Mouse (Mus musculus) layer of hippocampus, adult 2 months (tissue): ENCODE measurements at regions not wholly inside any gene's neighbourhood (a gene's known extent, or its start where the extent isn't known, plus 50 kb on each side); places are given as distances from the start of the nearest gene placed in this dataset.
A peak's percentile ranks its signal among the peaks of the same experiment; 100 is the strongest.
"Not testable (repeated sequence)": the region's sequence is repeated elsewhere in the genome, so short reads cannot be mapped to it uniquely, and the experiment has no call there.

Experiments
- DNase-seq, 2 experiments: peaks; one replicate each; pipeline ENCODE4 v3.0.0; 2022; ENCODE audit warnings: low spot score in 2 of 2
- H3K27ac ChIP-seq: fragments of 200-600 bp; 2 replicates; pipeline ENCODE4 v1.8.1; 2022
- H3K4me3 ChIP-seq: fragments of 200-600 bp; 2 replicates; pipeline ENCODE4 v1.8.1; 2022; ENCODE audit warnings: mild to moderate bottlenecking
- CTCF ChIP-seq: fragments of 200-600 bp; conservative IDR thresholded peaks from 2 replicates; pipeline ENCODE4 v1.8.1; 2022; ENCODE audit warnings: antibody characterized with exemption, mild to moderate bottlenecking, moderate library complexity

DNA sequence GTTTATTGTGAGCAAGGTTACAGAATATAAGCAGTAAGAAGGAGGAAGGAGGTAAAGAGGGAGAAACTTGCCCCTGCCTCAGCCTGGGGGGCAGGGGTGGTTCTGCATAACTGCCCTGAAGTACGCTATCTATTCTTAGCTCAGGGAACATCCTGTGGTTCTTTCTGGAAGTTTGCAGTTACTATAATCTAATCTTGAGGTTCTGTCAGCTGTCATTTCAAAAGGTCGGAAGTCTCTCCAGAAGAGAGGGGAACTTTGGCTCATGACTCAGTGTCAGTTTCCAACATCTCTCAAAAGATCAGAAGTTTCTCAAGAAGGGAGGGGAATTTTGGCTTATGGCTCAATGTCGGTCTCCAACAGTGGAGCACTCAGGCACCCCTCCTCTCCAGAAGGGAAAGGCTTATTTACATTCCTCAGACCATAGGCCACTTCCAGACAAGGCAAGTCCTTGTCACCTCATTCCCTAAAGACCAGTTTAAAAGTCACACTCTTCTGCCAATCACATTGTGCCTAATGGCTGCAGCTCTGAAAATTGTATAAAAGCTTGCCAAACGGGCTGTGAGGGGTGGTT, 328.9 kb downstream of the Impad1 start:
- TF ChIP-seq CTCF = no peak
- H3K27ac ChIP-seq = no peak overlapping the region
- DNase-seq = no peak
- H3K4me3 ChIP-seq = no peak overlapping the region

DNA sequence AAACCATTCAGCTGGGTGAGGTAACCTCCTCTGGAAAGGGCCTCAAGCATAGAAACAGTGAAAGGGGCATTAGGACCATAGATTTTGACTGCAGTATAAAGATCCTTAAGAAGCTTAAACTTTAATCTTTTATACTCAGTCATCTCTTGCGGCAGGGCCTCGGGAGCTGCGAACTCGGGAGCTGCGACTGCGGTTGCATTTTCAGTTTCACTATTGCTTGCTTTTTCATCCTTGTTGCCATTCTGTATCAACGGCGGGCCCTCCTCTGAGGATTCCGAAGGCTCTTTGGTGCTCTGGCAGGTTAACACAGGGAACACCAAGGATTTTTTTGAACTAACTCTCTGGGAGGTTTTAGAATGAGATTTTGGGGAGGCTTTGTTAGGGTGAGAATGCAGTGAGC, 333.9 kb downstream of the Impad1 start:
- no peak for DNase-seq
- Histone ChIP-seq H3K4me3 (no peak overlapping the region), H3K27ac (no peak overlapping the region)
- TF ChIP-seq CTCF = no peak

- TF ChIP-seq CTCF = no peak
- no peak overlapping the region for H3K27ac ChIP-seq
- H3K4me3 ChIP-seq = no peak overlapping the region
- DNase-seq = no peak
Observed at GRCm38 (mm10) chr4:4450104-4450503, 343.1 kb downstream of the Impad1 start.

DNA sequence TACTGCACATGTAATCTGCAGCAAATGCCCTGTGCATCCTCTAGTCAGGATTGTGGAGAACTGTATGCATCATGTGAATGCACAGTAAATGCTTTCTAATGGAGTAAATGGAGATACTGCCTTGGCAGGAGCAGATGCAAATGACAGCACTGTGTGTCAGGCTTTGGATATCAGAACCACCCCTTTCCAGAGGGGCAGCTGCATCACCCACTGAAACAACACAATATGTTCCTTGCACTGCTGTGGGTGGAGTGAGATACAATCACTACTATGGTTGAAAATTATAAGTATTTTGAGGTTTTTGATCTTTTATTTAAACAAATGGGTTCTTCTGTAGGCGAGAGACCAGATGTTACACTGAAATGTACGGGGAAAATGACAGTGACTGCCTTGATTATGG, 350.5 kb downstream of the Impad1 start:
- Histone ChIP-seq H3K27ac (no peak overlapping the region), H3K4me3 (no peak overlapping the region)
- no peak for TF ChIP-seq CTCF
- DNase-seq = peak; percentile 12 to 43

DNA sequence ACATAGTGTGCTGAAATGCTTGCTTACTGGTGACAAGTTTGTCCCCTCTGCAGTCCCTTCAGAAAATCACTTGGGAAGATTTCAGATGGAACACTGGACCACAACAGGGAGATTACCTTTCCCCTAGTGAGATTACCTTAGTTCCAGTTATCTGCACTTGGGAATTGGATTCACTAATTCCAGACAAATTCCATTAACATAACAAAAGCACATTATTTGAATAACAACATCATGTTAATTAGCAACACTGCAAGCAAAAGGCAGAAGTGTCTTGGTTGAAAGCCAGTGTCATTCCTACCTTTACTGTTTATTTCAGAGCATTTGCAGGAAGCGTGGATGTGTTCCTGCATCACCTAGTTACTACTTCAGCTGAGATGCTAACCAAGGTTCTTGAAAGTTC, 355.6 kb downstream of the Impad1 start:
- no peak overlapping the region for H3K27ac ChIP-seq
- no peak for DNase-seq
- no peak overlapping the region for H3K4me3 ChIP-seq
- TF ChIP-seq CTCF = no peak

- not testable (repeated sequence) for DNase-seq, H3K27ac ChIP-seq, H3K4me3 ChIP-seq
Observed at GRCm38 (mm10) chr4:4424526-4424925, 347.2 kb upstream of the Sdr16c6 start.

- H3K27ac ChIP-seq = no peak overlapping the region
- TF ChIP-seq CTCF = no peak
- H3K4me3 ChIP-seq = no peak overlapping the region
- no peak for DNase-seq
Observed at GRCm38 (mm10) chr4:4403812-4404211, 326.5 kb upstream of the Sdr16c6 start.

- DNase-seq = no peak
- Histone ChIP-seq H3K27ac (0 out of 2 replicates have a peak overlapping the region, but pooled peaks have one; percentile 20), H3K4me3 (no peak overlapping the region)
- no peak for TF ChIP-seq CTCF
Observed at GRCm38 (mm10) chr4:4397410-4397809, 320.1 kb upstream of the Sdr16c6 start.

- DNase-seq = no peak
Observed at GRCm38 (mm10) chr4:4380024-4380590, 302.8 kb upstream of the Sdr16c6 start.

GRCm38 (mm10) chr4:4335216-4335615, 257.9 kb upstream of the Sdr16c6 start:
- Histone ChIP-seq H3K27ac (no peak overlapping the region), H3K4me3 (no peak overlapping the region)
- no peak for TF ChIP-seq CTCF
- no peak for DNase-seq

More at GRCm38 (mm10) chr4:4380024-4380590, 302.8 kb upstream of the Sdr16c6 start:
- TF ChIP-seq CTCF = no peak
- no peak overlapping the region for H3K4me3 ChIP-seq
- no peak overlapping the region for H3K27ac ChIP-seq

DNA sequence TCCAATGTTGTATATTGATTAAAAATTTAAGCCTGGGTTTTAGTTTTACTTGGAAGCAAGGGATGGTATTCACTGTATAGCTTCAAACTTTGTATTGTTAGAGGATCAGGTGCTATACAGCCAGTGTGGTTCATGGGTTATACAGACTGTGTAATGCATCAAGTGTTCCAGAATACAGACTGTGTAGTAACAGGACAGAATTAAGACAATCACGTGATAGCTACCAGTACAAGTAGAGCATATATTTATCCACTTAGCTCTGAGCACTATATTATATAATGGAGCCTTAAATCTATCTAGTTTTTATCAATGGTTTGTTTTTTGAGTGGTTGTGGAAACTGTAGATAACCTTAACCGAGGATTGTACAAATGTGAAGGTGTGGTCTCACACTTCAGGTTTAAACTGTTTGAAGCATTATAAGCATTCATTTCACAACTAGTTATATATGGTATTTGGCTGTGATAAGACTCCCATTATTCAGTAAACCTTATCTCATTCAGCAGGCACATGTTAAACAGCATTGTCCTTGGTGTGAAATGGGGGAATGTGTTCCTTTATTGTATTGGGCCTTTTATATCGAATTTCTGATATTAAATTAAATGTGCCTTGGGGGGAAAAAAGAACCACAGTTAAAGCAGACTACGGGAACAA, 256.3 kb upstream of the Sdr16c6 start:
- no peak for DNase-seq
- no peak overlapping the region for H3K4me3 ChIP-seq
- TF ChIP-seq CTCF = no peak
- H3K27ac ChIP-seq = no peak overlapping the region

DNA sequence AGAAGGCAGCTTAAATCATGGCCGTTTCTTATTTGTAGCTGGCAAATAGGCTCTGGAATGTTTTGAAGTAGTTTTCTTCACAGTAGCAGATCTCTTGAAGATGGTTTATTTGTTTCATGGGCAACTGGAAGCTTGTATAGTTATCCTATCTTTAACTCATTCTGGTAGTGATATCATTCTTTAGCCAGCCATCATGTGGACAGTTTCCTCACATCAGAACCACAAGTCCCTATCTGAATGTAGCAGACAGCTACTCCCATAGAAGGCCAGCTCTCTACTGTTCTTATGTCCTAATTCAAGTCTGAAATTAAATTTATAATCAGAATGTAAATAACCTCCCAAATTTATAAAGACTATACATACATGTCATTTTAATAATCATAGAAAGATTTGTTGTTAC, 253.8 kb upstream of the Sdr16c6 start:
- DNase-seq = no peak
- no peak for TF ChIP-seq CTCF
- H3K27ac ChIP-seq = no peak overlapping the region
- H3K4me3 ChIP-seq = no peak overlapping the region

- TF ChIP-seq CTCF = no peak
- Histone ChIP-seq H3K27ac (no peak overlapping the region), H3K4me3 (no peak overlapping the region)
- no peak for DNase-seq
Observed at GRCm38 (mm10) chr4:4315651-4316411, 238.5 kb upstream of the Sdr16c6 start.
